Mouse (Mus musculus) intestine, embryonic 14.5 days (tissue): ENCODE measurements at regions not wholly inside any gene's neighbourhood (a gene's known extent, or its start where the extent isn't known, plus 50 kb on each side); places are given as distances from the start of the nearest gene placed in this dataset.
"Not testable (repeated sequence)": the region's sequence is repeated elsewhere in the genome, so short reads cannot be mapped to it uniquely, and the experiment has no call there.

Source experiments
- ATAC-seq: fragments of 200-750 bp; cut with Nextera tagmentation; replicated peaks from 2 replicates; pipeline ENCODE4 v1.8.0; 2017; ENCODE audit warnings: low read depth, moderate number of reproducible peaks, moderate TSS enrichment, moderate library complexity; ENCODE audit not compliant: low FRiP score, low TSS enrichment
- DNase-seq: peaks from one replicate; pipeline ENCODE4 v3.0.0-alpha.2; 2018; ENCODE audit warnings: low spot score
- H3K27ac ChIP-seq: fragments of 300-500 bp; sonication (generic); 2 replicates; pipeline ENCODE4 v1.5.1; 2014; ENCODE audit warnings: low read depth, mild to moderate bottlenecking, control low read depth
- H3K27me3 ChIP-seq: fragments of 300-500 bp; sonication (generic); replicated peaks from 2 replicates; pipeline ENCODE4 v1.6.1; 2014; ENCODE audit warnings: low read length, control low read depth; ENCODE audit not compliant: control insufficient read depth, insufficient read depth
- H3K36me3 ChIP-seq: fragments of 300-500 bp; sonication (generic); 2 replicates; pipeline ENCODE4 v1.6.1; 2014; ENCODE audit warnings: low read length, control low read depth; ENCODE audit not compliant: control insufficient read depth, insufficient read depth
- H3K4me1 ChIP-seq: fragments of 300-500 bp; sonication (generic); replicated peaks from 2 replicates; pipeline ENCODE4 v1.6.1; 2014; ENCODE audit warnings: low read length, control low read depth, mixed read lengths; ENCODE audit not compliant: control insufficient read depth, insufficient read depth
- H3K4me2 ChIP-seq: fragments of 300-500 bp; sonication (generic); 2 replicates; pipeline ENCODE4 v1.6.1; 2014; ENCODE audit warnings: low read length
- H3K4me3 ChIP-seq: fragments of 300-500 bp; sonication (generic); 2 replicates; pipeline ENCODE4 v1.5.1; 2014; ENCODE audit warnings: low read depth, low read length, control low read depth, mixed read lengths
- H3K9ac ChIP-seq: fragments of 300-500 bp; sonication (generic); 2 replicates; pipeline ENCODE4 v1.6.1; 2014; ENCODE audit warnings: mild to moderate bottlenecking, low read length
- H3K9me3 ChIP-seq: fragments of 300-500 bp; sonication (generic); 2 replicates; pipeline ENCODE4 v1.6.1; 2016; ENCODE audit warnings: low read length, control low read depth; ENCODE audit not compliant: control insufficient read depth
- WGBS: fragments of 180-500 bp; shearing (Covaris S2); extraction: QIAGEN DNeasy Blood & Tissue Kit; methylation state at CpG from one replicate; pipeline ENCODE4 v1.1.7; 2014; 5-methylcytosine and 5-hydroxymethylcytosine counted together

- no peak overlapping the region for H3K4me3 ChIP-seq
- H3K27me3 ChIP-seq, result no peaks in the 10 kb centered on the region
- no peak overlapping the region for H3K4me2 ChIP-seq
- H3K9me3 ChIP-seq, result no peaks in the 10 kb centered on the region
- no peak overlapping the region for H3K9ac ChIP-seq
- ATAC-seq, result no peak
- no peaks in the 10 kb centered on the region for H3K36me3 ChIP-seq
- no peaks in the 10 kb centered on the region for H3K4me1 ChIP-seq
- H3K27ac ChIP-seq, result no peak overlapping the region
- 84% methylated on average over 9 of the region's 9 CpGs for WGBS
- DNase-seq, result no peak
Observed at GRCm38 (mm10) chr9:43542077-43542654, 201.6 kb upstream of the Nectin1 start.

GRCm38 (mm10) chr9:43545081-43545565 is 198.7 kb upstream of the Nectin1 start:
- no peak overlapping the region for H3K4me3 ChIP-seq
- ATAC-seq, result no peak
- H3K9me3 ChIP-seq, result no peaks in the 10 kb centered on the region
- H3K9ac ChIP-seq, result no peak overlapping the region
- H3K36me3 ChIP-seq, result no peaks in the 10 kb centered on the region
- DNase-seq, result peak; percentile 63
- peak overlapping the region; percentile 2; the same call in 1 of the 2 replicates for H3K4me2 ChIP-seq
- 31% methylated on average over 15 of the region's 15 CpGs for WGBS
- H3K27ac ChIP-seq, result no peak overlapping the region
- H3K27me3 ChIP-seq, result no peaks in the 10 kb centered on the region
- no peaks in the 10 kb centered on the region for H3K4me1 ChIP-seq

GRCm38 (mm10) chr9:43548883-43549282 is 194.9 kb upstream of the Nectin1 start:
- H3K4me1 ChIP-seq, result no peaks in the 10 kb centered on the region
- H3K9ac ChIP-seq, result no peak overlapping the region
- no peak overlapping the region for H3K4me3 ChIP-seq
- H3K9me3 ChIP-seq, result no peaks in the 10 kb centered on the region
- no peaks in the 10 kb centered on the region for H3K27me3 ChIP-seq
- no peak for ATAC-seq
- 53% methylated on average over 4 of the region's 4 CpGs for WGBS
- no peak overlapping the region for H3K4me2 ChIP-seq
- DNase-seq, result no peak
- H3K27ac ChIP-seq, result no peak overlapping the region
- H3K36me3 ChIP-seq, result no peaks in the 10 kb centered on the region

GRCm38 (mm10) chr9:43549293-43549692 is 194.5 kb upstream of the Nectin1 start:
- no peak overlapping the region for H3K4me3 ChIP-seq
- no peak overlapping the region for H3K4me2 ChIP-seq
- 51% methylated on average over 7 of the region's 7 CpGs for WGBS
- DNase-seq (no peak), ATAC-seq (no peak)
- H3K36me3 ChIP-seq, result no peaks in the 10 kb centered on the region
- H3K9ac ChIP-seq, result no peak overlapping the region
- H3K4me1 ChIP-seq, result no peaks in the 10 kb centered on the region
- H3K9me3 ChIP-seq, result no peaks in the 10 kb centered on the region
- H3K27me3 ChIP-seq, result no peaks in the 10 kb centered on the region
- H3K27ac ChIP-seq, result no peak overlapping the region

GRCm38 (mm10) chr9:43552758-43553157 is 191.0 kb upstream of the Nectin1 start:
- not testable (repeated sequence) for H3K4me3 ChIP-seq, H3K4me2 ChIP-seq, H3K36me3 ChIP-seq, H3K27me3 ChIP-seq, H3K9ac ChIP-seq, H3K9me3 ChIP-seq, H3K27ac ChIP-seq, ATAC-seq, DNase-seq, H3K4me1 ChIP-seq
- WGBS, result 83% methylated on average over 1 of the region's 1 CpGs

GRCm38 (mm10) chr9:43562016-43562415 is 181.8 kb upstream of the Nectin1 start:
- no peak for ATAC-seq
- H3K9ac ChIP-seq, result no peak overlapping the region
- 79% methylated on average over 6 of the region's 6 CpGs for WGBS
- H3K4me1 ChIP-seq, result no peaks in the 10 kb centered on the region
- no peak overlapping the region for H3K27ac ChIP-seq
- H3K4me2 ChIP-seq, result no peak overlapping the region
- H3K36me3 ChIP-seq, result no peaks in the 10 kb centered on the region
- H3K27me3 ChIP-seq, result no peaks in the 10 kb centered on the region
- no peak overlapping the region for H3K4me3 ChIP-seq
- H3K9me3 ChIP-seq, result no peaks in the 10 kb centered on the region
- DNase-seq, result no peak

- H3K4me2 ChIP-seq, result no peak overlapping the region
- no peak overlapping the region for H3K9ac ChIP-seq
- H3K36me3 ChIP-seq, result no peaks in the 10 kb centered on the region
- no peaks in the 10 kb centered on the region for H3K9me3 ChIP-seq
- H3K27me3 ChIP-seq, result no peaks in the 10 kb centered on the region
- H3K4me1 ChIP-seq, result no peaks in the 10 kb centered on the region
- DNase-seq, result no peak
- 86% methylated on average over 22 of the region's 22 CpGs for whole genome bisulfite sequencing
- no peak overlapping the region for H3K4me3 ChIP-seq
- no peak overlapping the region for H3K27ac ChIP-seq
- ATAC-seq, result no peak
Observed at GRCm38 (mm10) chr9:43564239-43564906, 179.4 kb upstream of the Nectin1 start.

- Histone ChIP-seq H3K9ac (no peak overlapping the region), H3K27ac (no peak overlapping the region), H3K36me3 (no peaks in the 10 kb centered on the region), H3K27me3 (no peaks in the 10 kb centered on the region), H3K4me1 (no peaks in the 10 kb centered on the region), H3K4me3 (no peak overlapping the region), H3K9me3 (no peaks in the 10 kb centered on the region), H3K4me2 (no peak overlapping the region)
- DNase-seq (no peak), ATAC-seq (no peak)
- 33% methylated on average over 4 of the region's 4 CpGs for WGBS
Observed at GRCm38 (mm10) chr9:43568851-43569250, 174.9 kb upstream of the Nectin1 start.

GRCm38 (mm10) chr9:43571086-43571485 is 172.7 kb upstream of the Nectin1 start:
- 80% methylated on average over 6 of the region's 6 CpGs for WGBS
- Histone ChIP-seq H3K4me2 (no peak overlapping the region), H3K27ac (no peak overlapping the region), H3K27me3 (no peaks in the 10 kb centered on the region), H3K9ac (no peak overlapping the region), H3K4me3 (no peak overlapping the region), H3K36me3 (no peaks in the 10 kb centered on the region), H3K9me3 (no peaks in the 10 kb centered on the region), H3K4me1 (no peaks in the 10 kb centered on the region)
- DNase-seq (no peak), ATAC-seq (no peak)
